Mouse (Mus musculus): ENCODE results near the gene Acot4. TPM values are rescaled to one million over a fixed set of nuclear protein-coding genes. Genes with fewer than 3 reads are reported as not detected.
"Not testable (repeated sequence)": the region's sequence is repeated elsewhere in the genome, so short reads cannot be mapped to it uniquely, and the experiment has no call there.

Acot4 gene
- total and polyA plus RNA-seq, 2 experiments from 2014 or later, result 0.55 to 18.2 TPM

GRCm38 (mm10) chr12:84023052-84023745, 15.0 kb upstream of the Acot4 start:
- H3K36me3 ChIP-seq (replicated peaks; ENCODE audit: control insufficient read depth, insufficient read depth, low read length), result no peaks in the 10 kb centered on the region
- DNase-seq (ENCODE audit: low spot score) (no peak), ATAC-seq (ENCODE audit: insufficient read depth, low read depth) (no peak)
- no peaks in the 10 kb centered on the region for H3K27me3 ChIP-seq (ENCODE audit: control insufficient read depth, insufficient read depth, low read length)
- TF ChIP-seq CTCF (IDR thresholded peaks at IDR 0.05; ENCODE audit: low read depth), result no peak
- no peak for TF ChIP-seq EP300 (IDR thresholded peaks at IDR 0.05; ENCODE audit: low read depth)
- H3K9ac ChIP-seq (replicated peaks; ENCODE audit: low read depth, low read length), result no peak overlapping the region
- H3K9me3 ChIP-seq (replicated peaks; ENCODE audit: control insufficient read depth, low read length), result no peaks in the 10 kb centered on the region
- no peak overlapping the region for H3K4me3 ChIP-seq (ENCODE audit: low read depth, low read length)
- H3K4me1 ChIP-seq (ENCODE audit: control insufficient read depth, insufficient read depth), result peaks cover 6% of the 10 kb centered on the region; the same call in 1 of the 2 replicates
- 87% methylated on average over 9 of the region's 9 CpGs for WGBS
- H3K4me2 ChIP-seq (ENCODE audit: low read depth, low read length), result no peak overlapping the region
- H3K27ac ChIP-seq (ENCODE audit: low read depth), result no peak overlapping the region

DNA sequence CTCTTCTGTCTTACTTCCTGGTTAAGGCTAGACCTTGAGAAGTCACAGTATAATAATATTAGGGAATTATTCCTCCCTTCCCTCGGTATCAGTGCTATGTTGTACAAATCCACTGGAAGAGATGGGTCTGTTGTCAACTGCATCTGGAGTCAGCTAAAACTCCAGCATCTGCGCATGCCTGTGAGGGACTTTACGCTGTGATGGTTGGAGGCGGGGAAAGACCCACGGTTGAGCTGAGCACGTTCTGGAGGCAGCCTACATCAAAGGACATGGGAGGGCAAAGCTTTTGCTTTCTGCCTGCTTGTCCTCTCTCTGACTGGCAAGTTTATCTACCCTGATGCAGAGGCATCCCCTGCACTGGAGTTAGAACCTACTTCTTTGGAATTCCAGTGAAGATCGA, 12.3 kb upstream of the Acot4 start:
- whole genome bisulfite sequencing, result 75% methylated on average over 7 of the region's 7 CpGs
- Histone ChIP-seq H3K9ac (replicated peaks; ENCODE audit: low read depth, low read length) (no peak overlapping the region), H3K4me3 (ENCODE audit: low read depth, low read length) (no peak overlapping the region), H3K36me3 (replicated peaks; ENCODE audit: control insufficient read depth, insufficient read depth, low read length) (no peaks in the 10 kb centered on the region), H3K27me3 (ENCODE audit: control insufficient read depth, insufficient read depth, low read length) (no peaks in the 10 kb centered on the region), H3K27ac (ENCODE audit: low read depth) (no peak overlapping the region), H3K4me2 (ENCODE audit: low read depth, low read length) (no peak overlapping the region), H3K4me1 (ENCODE audit: control insufficient read depth, insufficient read depth) (no peaks in the 10 kb centered on the region), H3K9me3 (replicated peaks; ENCODE audit: control insufficient read depth, low read length) (no peaks in the 10 kb centered on the region)
- ATAC-seq (ENCODE audit: insufficient read depth, low read depth) (no peak), DNase-seq (ENCODE audit: low spot score) (no peak)
- TF ChIP-seq EP300 (IDR thresholded peaks at IDR 0.05; ENCODE audit: low read depth), result no peak
- TF ChIP-seq CTCF (IDR thresholded peaks at IDR 0.05; ENCODE audit: low read depth), result no peak

DNA sequence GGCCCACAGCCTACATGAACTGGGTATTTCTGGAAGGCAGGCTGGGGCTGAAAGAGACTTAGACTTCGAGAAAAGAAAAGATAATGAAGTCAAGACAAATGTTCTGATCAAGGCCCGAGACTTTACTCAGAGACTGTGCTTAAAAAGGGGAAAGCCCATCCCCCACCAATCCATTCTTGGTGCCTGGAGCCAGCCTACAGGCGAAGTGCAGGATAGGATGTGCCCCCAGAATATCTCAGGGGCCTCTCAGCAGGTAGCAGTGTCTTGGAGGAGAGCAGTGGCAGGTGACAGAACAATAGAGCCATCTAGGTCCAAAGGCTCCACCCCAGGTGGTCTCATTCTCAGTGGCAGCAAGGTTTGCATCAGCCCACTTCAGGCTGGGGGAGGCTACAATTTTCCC, 9.9 kb upstream of the Acot4 start:
- not testable (repeated sequence) for H3K9ac ChIP-seq (replicated peaks; ENCODE audit: low read depth, low read length); H3K4me3 ChIP-seq (ENCODE audit: low read depth, low read length); H3K4me2 ChIP-seq (ENCODE audit: low read depth, low read length); H3K27me3 ChIP-seq (ENCODE audit: control insufficient read depth, insufficient read depth, low read length); DNase-seq (ENCODE audit: low spot score); H3K36me3 ChIP-seq (replicated peaks; ENCODE audit: control insufficient read depth, insufficient read depth, low read length); H3K9me3 ChIP-seq (replicated peaks; ENCODE audit: control insufficient read depth, low read length); H3K4me1 ChIP-seq (ENCODE audit: control insufficient read depth, insufficient read depth); ATAC-seq (ENCODE audit: insufficient read depth, low read depth); H3K27ac ChIP-seq (ENCODE audit: low read depth)
- 69% methylated on average over 3 of the region's 3 CpGs for WGBS

DNA sequence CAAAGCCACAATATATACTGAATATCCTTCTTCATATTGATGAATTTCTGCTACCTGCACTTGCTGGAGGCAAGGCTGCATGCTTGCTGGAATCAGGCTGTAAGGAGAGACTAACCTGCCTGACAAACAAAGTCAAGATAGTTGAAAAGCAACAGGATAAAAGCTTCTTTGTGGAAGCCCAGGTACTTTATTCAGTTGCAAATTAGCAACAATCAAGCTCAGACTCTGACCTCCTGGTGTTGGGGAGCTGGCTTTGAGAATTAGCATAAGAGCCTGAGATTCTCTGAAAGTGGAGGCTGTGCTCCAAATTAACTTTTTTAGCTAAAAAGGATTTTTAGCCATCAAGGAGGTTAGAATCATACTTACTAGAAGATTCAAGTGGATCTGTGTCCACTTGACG, 9.1 kb upstream of the Acot4 start:
- not testable (repeated sequence) for H3K36me3 ChIP-seq (replicated peaks; ENCODE audit: control insufficient read depth, insufficient read depth, low read length); H3K27me3 ChIP-seq (ENCODE audit: control insufficient read depth, insufficient read depth, low read length); DNase-seq (ENCODE audit: low spot score); H3K9ac ChIP-seq (replicated peaks; ENCODE audit: low read depth, low read length); H3K9me3 ChIP-seq (replicated peaks; ENCODE audit: control insufficient read depth, low read length); H3K4me3 ChIP-seq (ENCODE audit: low read depth, low read length); H3K4me1 ChIP-seq (ENCODE audit: control insufficient read depth, insufficient read depth); ATAC-seq (ENCODE audit: insufficient read depth, low read depth); H3K4me2 ChIP-seq (ENCODE audit: low read depth, low read length); H3K27ac ChIP-seq (ENCODE audit: low read depth)
- 95% methylated on average over 1 of the region's 1 CpGs for WGBS

- Histone ChIP-seq H3K36me3 (replicated peaks; ENCODE audit: control insufficient read depth, insufficient read depth, low read length) (no peaks in the 10 kb centered on the region), H3K27me3 (ENCODE audit: control insufficient read depth, insufficient read depth, low read length) (no peaks in the 10 kb centered on the region), H3K4me1 (ENCODE audit: control insufficient read depth, insufficient read depth) (no peaks in the 10 kb centered on the region), H3K27ac (ENCODE audit: low read depth) (no peak overlapping the region), H3K9ac (replicated peaks; ENCODE audit: low read depth, low read length) (no peak overlapping the region), H3K4me3 (ENCODE audit: low read depth, low read length) (no peak overlapping the region), H3K9me3 (replicated peaks; ENCODE audit: control insufficient read depth, low read length) (no peaks in the 10 kb centered on the region), H3K4me2 (ENCODE audit: low read depth, low read length) (no peak overlapping the region)
- WGBS, result 48% methylated on average over 4 of the region's 4 CpGs
- peak; percentile 72 for DNase-seq (ENCODE audit: low spot score)
- 0 out of 2 replicates have a peak, but pooled peaks have one; percentile 38 for TF ChIP-seq EP300 (IDR thresholded peaks at IDR 0.05; ENCODE audit: low read depth)
- TF ChIP-seq CTCF (IDR thresholded peaks at IDR 0.05; ENCODE audit: low read depth), result peak; percentile 95
- peak; percentile 79 for ATAC-seq (ENCODE audit: insufficient read depth, low read depth)
Measured at GRCm38 (mm10) chr12:84030659-84031332, 7.4 kb upstream of the Acot4 start.

- no peak overlapping the region for H3K27ac ChIP-seq (ENCODE audit: low read depth)
- no peak overlapping the region for H3K9ac ChIP-seq (replicated peaks; ENCODE audit: low read depth, low read length)
- WGBS, result 92% methylated on average over 4 of the region's 4 CpGs
- DNase-seq (ENCODE audit: low spot score) (no peak), ATAC-seq (ENCODE audit: insufficient read depth, low read depth) (no peak)
- H3K4me3 ChIP-seq (ENCODE audit: low read depth, low read length), result no peak overlapping the region
- no peaks in the 10 kb centered on the region for H3K4me1 ChIP-seq (ENCODE audit: control insufficient read depth, insufficient read depth)
- H3K9me3 ChIP-seq (replicated peaks; ENCODE audit: control insufficient read depth, low read length), result no peaks in the 10 kb centered on the region
- TF ChIP-seq EP300 (IDR thresholded peaks at IDR 0.05; ENCODE audit: low read depth), result no peak
- TF ChIP-seq CTCF (IDR thresholded peaks at IDR 0.05; ENCODE audit: low read depth), result no peak
- no peaks in the 10 kb centered on the region for H3K36me3 ChIP-seq (replicated peaks; ENCODE audit: control insufficient read depth, insufficient read depth, low read length)
- H3K27me3 ChIP-seq (ENCODE audit: control insufficient read depth, insufficient read depth, low read length), result no peaks in the 10 kb centered on the region; the same call in 1 of the 2 replicates
- H3K4me2 ChIP-seq (ENCODE audit: low read depth, low read length), result no peak overlapping the region
Measured at GRCm38 (mm10) chr12:84032854-84033253, 5.3 kb upstream of the Acot4 start.

GRCm38 (mm10) chr12:84033302-84033701, 4.9 kb upstream of the Acot4 start:
- 69% methylated on average over 2 of the region's 2 CpGs for WGBS
- not testable (repeated sequence) for H3K9ac ChIP-seq (replicated peaks; ENCODE audit: low read depth, low read length); H3K36me3 ChIP-seq (replicated peaks; ENCODE audit: control insufficient read depth, insufficient read depth, low read length); H3K4me3 ChIP-seq (ENCODE audit: low read depth, low read length); H3K4me1 ChIP-seq (ENCODE audit: control insufficient read depth, insufficient read depth); ATAC-seq (ENCODE audit: insufficient read depth, low read depth); H3K27me3 ChIP-seq (ENCODE audit: control insufficient read depth, insufficient read depth, low read length); H3K4me2 ChIP-seq (ENCODE audit: low read depth, low read length); DNase-seq (ENCODE audit: low spot score); H3K9me3 ChIP-seq (replicated peaks; ENCODE audit: control insufficient read depth, low read length); H3K27ac ChIP-seq (ENCODE audit: low read depth)

Data from heart, postnatal 0 days (tissue).